Mouse (Mus musculus) E14TG2a.4 (cell line): ENCODE measurements around the gene Lrp5.

ENCODE experiments used
- CTCF ChIP-seq: conservative IDR thresholded peaks from 2 replicates; pipeline ENCODE4 v1.5.1; 2014; ENCODE audit warnings: low read length
- POU5F1 ChIP-seq: IDR thresholded peaks from 2 replicates; pipeline ENCODE4 v1.6.1; 2014; ENCODE audit warnings: low read length, borderline replicate concordance

GRCm38 (mm10) chr19:3548311-3548710 is 138.1 kb downstream of the Lrp5 start:
- peak; percentile 33 for TF ChIP-seq CTCF
- no peak for TF ChIP-seq POU5F1
